Mouse (Mus musculus) c-Kit-positive CD71-negative TER-119-negative erythroid progenitor cells, embryonic 14.5 days (primary cell): ENCODE results near the gene Lpcat2.
"Not testable (repeated sequence)": the region's sequence is repeated elsewhere in the genome, so short reads cannot be mapped to it uniquely, and the experiment has no call there.

Experiments used
- DNase-seq: peaks from one replicate; pipeline ENCODE4 v3.0.0-alpha.2; 2013; ENCODE audit warnings: low read depth

Gene Lpcat2

GRCm38 (mm10) chr8:92853188-92853983, 1.8 kb upstream of the Lpcat2 start:
- no peak for DNase-seq

- no peak for DNase-seq
These were observed 466 bp upstream of the Lpcat2 start for GRCm38 (mm10) chr8:92854673-92855072.

- DNase-seq: no peak
These were observed 1.3 kb downstream of the Lpcat2 start for GRCm38 (mm10) chr8:92856273-92856986.

GRCm38 (mm10) chr8:92858475-92859182, 3.5 kb downstream of the Lpcat2 start:
- no peak for DNase-seq

- no peak for DNase-seq
These were observed 6.8 kb downstream of the Lpcat2 start for GRCm38 (mm10) chr8:92861977-92862376.

- no peak for DNase-seq
These were observed 15.1 kb downstream of the Lpcat2 start for GRCm38 (mm10) chr8:92870281-92870680.

GRCm38 (mm10) chr8:92872063-92872759, 17.1 kb downstream of the Lpcat2 start:
- no peak for DNase-seq

- DNase-seq: no peak
These were observed 20.7 kb downstream of the Lpcat2 start for GRCm38 (mm10) chr8:92875795-92876194.

- DNase-seq: no peak
These were observed 26.1 kb downstream of the Lpcat2 start for GRCm38 (mm10) chr8:92881247-92881646.

- no peak for DNase-seq
These were observed 28.6 kb downstream of the Lpcat2 start for GRCm38 (mm10) chr8:92883771-92884170.

GRCm38 (mm10) chr8:92892216-92892615, 37.1 kb downstream of the Lpcat2 start:
- DNase-seq: not testable (repeated sequence)

GRCm38 (mm10) chr8:92893870-92894269, 38.7 kb downstream of the Lpcat2 start:
- DNase-seq: no peak

- DNase-seq: no peak
These were observed 39.9 kb downstream of the Lpcat2 start for GRCm38 (mm10) chr8:92895053-92895452.

- no peak for DNase-seq
These were observed 40.9 kb downstream of the Lpcat2 start for GRCm38 (mm10) chr8:92896056-92896455.

- DNase-seq: no peak
These were observed 41.5 kb downstream of the Lpcat2 start for GRCm38 (mm10) chr8:92896611-92897010.

- no peak for DNase-seq
These were observed 42.7 kb downstream of the Lpcat2 start for GRCm38 (mm10) chr8:92897794-92898193.

GRCm38 (mm10) chr8:92899590-92899989, 44.5 kb downstream of the Lpcat2 start:
- DNase-seq: no peak

GRCm38 (mm10) chr8:92901107-92901506, 46.0 kb downstream of the Lpcat2 start, which contains the start of gene Capns2:
Gene Capns2 (plus strand): TSS chr8:92901407.
- no peak for DNase-seq

GRCm38 (mm10) chr8:92902981-92903380, 47.8 kb downstream of the Lpcat2 start:
- no peak for DNase-seq

- no peak for DNase-seq
These were observed 48.5 kb downstream of the Lpcat2 start for GRCm38 (mm10) chr8:92903488-92904135.

- DNase-seq: no peak
These were observed 51.4 kb downstream of the Lpcat2 start for GRCm38 (mm10) chr8:92906553-92906952.
